Comparison of ENCODE assay signal across 8 mouse cellular contexts in genomic region chr13:20091604-20091926, GRCm38 (mm10). TPM values are rescaled to one million over a fixed set of nuclear protein-coding genes. Genes with fewer than 3 reads are reported as not detected.
DNase-seq lines count a peak whose midpoint lies in the region; ATAC-seq and TF ChIP-seq lines count a peak whose summit lies in the region.

No protein-coding gene starts in this region.

- H3K4me1 ChIP-seq in lung, embryonic 14.5 days (ENCODE audit: insufficient read depth) = peaks cover 13% of the 10 kb centered on the region
- peaks cover 18% of the 10 kb centered on the region for H3K4me1 ChIP-seq in forebrain, embryonic 10.5 days
- H3K4me1 ChIP-seq in intestine, postnatal 0 days (replicated peaks; ENCODE audit: control insufficient read depth, insufficient read depth, low read length) = no peaks in the 10 kb centered on the region
- H3K4me1 ChIP-seq in neural tube, embryonic 14.5 days (ENCODE audit: control insufficient read depth, insufficient read depth, low read length) = no peaks in the 10 kb centered on the region

- H3K9me3 ChIP-seq in lung, embryonic 14.5 days (ENCODE audit: low read depth, low read length) = no peaks in the 10 kb centered on the region
- H3K9me3 ChIP-seq in forebrain, embryonic 10.5 days = no peaks in the 10 kb centered on the region
- H3K9me3 ChIP-seq in intestine, postnatal 0 days (ENCODE audit: control insufficient read depth) = 0 out of 2 replicates have a peak, but pooled peaks cover 4% of the 10 kb centered on the region
- H3K9me3 ChIP-seq in neural tube, embryonic 14.5 days (ENCODE audit: control insufficient read depth, low read length) = no peaks in the 10 kb centered on the region

- 0% methylated on average over 10 of the region's 10 CpGs for WGBS in lung, embryonic 14.5 days
- 0% methylated on average over 10 of the region's 10 CpGs for WGBS in forebrain, embryonic 10.5 days
- 3% methylated on average over 10 of the region's 10 CpGs for WGBS in intestine, postnatal 0 days
- 0% methylated on average over 10 of the region's 10 CpGs for WGBS in neural tube, embryonic 14.5 days

- H3K36me3 ChIP-seq in lung, embryonic 14.5 days (ENCODE audit: insufficient read depth) = no peaks in the 10 kb centered on the region
- H3K36me3 ChIP-seq in forebrain, embryonic 10.5 days (replicated peaks) = no peaks in the 10 kb centered on the region
- no peaks in the 10 kb centered on the region for H3K36me3 ChIP-seq in intestine, postnatal 0 days (ENCODE audit: control insufficient read depth, insufficient read depth)
- H3K36me3 ChIP-seq in neural tube, embryonic 14.5 days (ENCODE audit: control insufficient read depth, insufficient read depth, low read length) = no peaks in the 10 kb centered on the region

- no peaks in the 10 kb centered on the region for H3K27me3 ChIP-seq in lung, embryonic 14.5 days (ENCODE audit: insufficient read depth, low read length)
- H3K27me3 ChIP-seq in forebrain, embryonic 10.5 days (ENCODE audit: poor library complexity, severe bottlenecking) = peaks cover 38% of the 10 kb centered on the region
- no peaks in the 10 kb centered on the region for H3K27me3 ChIP-seq in intestine, postnatal 0 days (replicated peaks; ENCODE audit: control insufficient read depth, insufficient read depth, low read length)
- no peaks in the 10 kb centered on the region for H3K27me3 ChIP-seq in neural tube, embryonic 14.5 days (ENCODE audit: control insufficient read depth, insufficient read depth, low read length)

- H3K27ac ChIP-seq in lung, embryonic 14.5 days (ENCODE audit: low read depth) = peak overlapping the region; percentile 91; the same call in 1 of the 2 replicates
- peak overlapping the region; percentile 90 for H3K27ac ChIP-seq in forebrain, embryonic 10.5 days
- H3K27ac ChIP-seq in intestine, postnatal 0 days (ENCODE audit: low read depth, low read length) = peak overlapping the region; percentile 89
- H3K27ac ChIP-seq in neural tube, embryonic 14.5 days (ENCODE audit: low read depth, low read length) = no peak overlapping the region

- peak; percentile 12; the same call in 1 of the 2 replicates for ATAC-seq in lung, embryonic 14.5 days (ENCODE audit: insufficient read depth)
- ATAC-seq in intestine, postnatal 0 days = peak; percentile 55
- ATAC-seq in neural tube, embryonic 14.5 days (ENCODE audit: low read depth) = no peak; the same call in 1 of the 2 replicates

- peak; percentile 64 for DNase-seq in lung, embryonic 14.5 days
- DNase-seq in lung, postnatal 14 days = no peak
- DNase-seq in forebrain, embryonic 10.5 days (ENCODE audit: extremely low spot score, low spot score) = no peak
- no peak for DNase-seq in gastrocnemius, postnatal 10 days
- no peak for DNase-seq in urinary bladder, postnatal 10 days (ENCODE audit: low spot score)
- DNase-seq in cerebellum, postnatal 14 days = no peak

- H3K4me2 ChIP-seq in lung, embryonic 14.5 days = peak overlapping the region; percentile 78
- H3K4me2 ChIP-seq in intestine, postnatal 0 days (replicated peaks; ENCODE audit: low read depth) = peak overlapping the region; percentile 95
- H3K4me2 ChIP-seq in neural tube, embryonic 14.5 days (ENCODE audit: low read depth, low read length) = peak overlapping the region; percentile 97

- no peak for TF ChIP-seq CTCF in lung, embryonic 14.5 days (IDR thresholded peaks at IDR 0.05; ENCODE audit: low read depth)
- TF ChIP-seq CTCF in intestine, postnatal 0 days (IDR thresholded peaks at IDR 0.05; ENCODE audit: low read depth) = no peak

- H3K4me3 ChIP-seq in lung, embryonic 14.5 days (ENCODE audit: low read depth, low read length) = peak overlapping the region; percentile 81
- peak overlapping the region; percentile 89 for H3K4me3 ChIP-seq in forebrain, embryonic 10.5 days
- peak overlapping the region; percentile 86 for H3K4me3 ChIP-seq in intestine, postnatal 0 days (ENCODE audit: low read depth, low read length)
- peak overlapping the region; percentile 89 for H3K4me3 ChIP-seq in neural tube, embryonic 14.5 days (ENCODE audit: low read depth, low read length)

- peak overlapping the region; percentile 84 for H3K9ac ChIP-seq in lung, embryonic 14.5 days
- H3K9ac ChIP-seq in intestine, postnatal 0 days (ENCODE audit: low read depth, low read length) = peak overlapping the region; percentile 87
- 0 out of 2 replicates have a peak overlapping the region, but pooled peaks have one; percentile 66 for H3K9ac ChIP-seq in neural tube, embryonic 14.5 days (replicated peaks; ENCODE audit: low read depth, low read length)

RNA-seq across cellular contexts. Expression of gene Elmo1, which starts 1.2 kb away (rescaled TPM):
- polyA plus RNA-seq in lung, embryonic 14.5 days (2014; fragmentation: Nextera tagmentation; extraction: Ambion mirVana) = 37.8 and 38.5 TPM in 2 replicates
- 8.9 and 9.4 TPM in 2 replicates for polyA plus RNA-seq in forebrain, embryonic 10.5 days (2016; fragmentation: Nextera tagmentation; extraction: Ambion mirVana)
- polyA plus RNA-seq in intestine, postnatal 0 days (2015; fragmentation: Nextera tagmentation; extraction: Ambion mirVana) = 8.2 and 8.6 TPM in 2 replicates
- polyA plus RNA-seq in neural tube, embryonic 14.5 days (2014; fragmentation: Nextera tagmentation; extraction: Ambion mirVana) = 48.3 and 49.5 TPM in 2 replicates
- 10 to 100 TPM; 13.0 to 21.5 TPM for total RNA-seq in gastrocnemius, postnatal 10 days (2021)
